In genomic region chr2:63556858-63557419, GRCm38 (mm10) we compare ENCODE assay signal across 16 mouse cellular contexts.
"Had no signal": no experiment of that assay in that cellular context is flagged by ENCODE, and none has a peak within 500 bp of the region (broad histone marks: within the 10 kb centered on the region; RNA-seq: fewer than 3 reads in every experiment).

No protein-coding gene starts in this region.

- H3K4me3 ChIP-seq: limb, embryonic 12.5 days; limb, embryonic 15.5 days; midbrain, embryonic 12.5 days; stomach, embryonic 15.5 days had no signal

- H3K9ac ChIP-seq: limb, embryonic 12.5 days; limb, embryonic 15.5 days; liver, embryonic 14.5 days; liver, postnatal 0 days; lung, embryonic 14.5 days; midbrain, embryonic 12.5 days; stomach, embryonic 15.5 days had no signal

- H3K36me3 ChIP-seq: limb, embryonic 12.5 days; limb, embryonic 15.5 days; midbrain, embryonic 12.5 days; stomach, embryonic 15.5 days had no signal

- H3K9me3 ChIP-seq: limb, embryonic 12.5 days; limb, embryonic 15.5 days; midbrain, embryonic 12.5 days; stomach, embryonic 15.5 days had no signal

- H3K27ac ChIP-seq: kidney, postnatal 0 days; limb, embryonic 12.5 days; limb, embryonic 15.5 days; liver, embryonic 14.5 days; macrophage; midbrain, embryonic 12.5 days; stomach, embryonic 15.5 days had no signal

- H3K4me2 ChIP-seq: limb, embryonic 12.5 days; limb, embryonic 15.5 days; liver, embryonic 11.5 days; lung, embryonic 14.5 days; midbrain, embryonic 12.5 days; stomach, embryonic 15.5 days had no signal

- H3K27me3 ChIP-seq: limb, embryonic 12.5 days; limb, embryonic 15.5 days; midbrain, embryonic 12.5 days; stomach, embryonic 15.5 days had no signal

- ATAC-seq: liver, postnatal 0 days; lung, postnatal 0 days had no signal

- H3K4me1 ChIP-seq: limb, embryonic 12.5 days; limb, embryonic 15.5 days; midbrain, embryonic 12.5 days; stomach, embryonic 15.5 days had no signal

- DNase-seq: kidney, postnatal 25 days; left cerebral cortex, postnatal 4 days; liver, postnatal 0 days; lung, embryonic 14.5 days; right cerebral cortex, postnatal 25 days; spleen, adult 18-20 months; thymus, postnatal 25 days had no signal
